Mouse (Mus musculus) brain, embryonic 14.5 days (tissue): Measurements from ENCODE around the gene Btaf1. TPM values are rescaled to one million over a fixed set of nuclear protein-coding genes. Genes with fewer than 3 reads are reported as not detected.

ENCODE experiments used
- DNase-seq: peaks from one replicate; pipeline ENCODE4 v3.0.0-alpha.2; 2011; ENCODE audit warnings: low read depth
- CTCF ChIP-seq: fragments of 200-500 bp; IDR thresholded peaks from 2 replicates; pipeline ENCODE4 v1.5.1; 2012; ENCODE audit warnings: inconsistent platforms, mild to moderate bottlenecking, moderate library complexity, borderline replicate concordance; ENCODE audit not compliant: insufficient read depth, insufficient read length; ENCODE audit errors: extremely low read depth
- POLR2A ChIP-seq: fragments of 200-500 bp; IDR thresholded peaks from 2 replicates; pipeline ENCODE4 v1.6.1; 2012; ENCODE audit warnings: mild to moderate bottlenecking, inconsistent platforms, borderline replicate concordance; ENCODE audit not compliant: poor library complexity, insufficient read depth, insufficient read length, severe bottlenecking; ENCODE audit errors: extremely low read depth
- polyA plus RNA-seq: library from polyadenylated mRNA; depleted of rRNA; stranded (reverse); fragments of >200 nt; gene quantifications from 2 replicates; pipeline ENCODE4 v1.2.3, GENCODE M21; 2012; rRNA removed

Btaf1 gene
- 12.4 and 15.6 TPM in 2 replicates for polyA plus RNA-seq

GRCm38 (mm10) chr19:36925671-36926552 is at the start of gene Btaf1:
Gene Btaf1 (plus strand): TSS chr19:36926079.
- peak; percentile 99 for DNase-seq
- peak; percentile 95 for TF ChIP-seq POLR2A
- TF ChIP-seq CTCF = no peak

- no peak for TF ChIP-seq CTCF
- TF ChIP-seq POLR2A = no peak
- no peak for DNase-seq
Observed at GRCm38 (mm10) chr19:36877329-36877728, 48.5 kb upstream of the Btaf1 start.

GRCm38 (mm10) chr19:36878743-36879495 is 47.0 kb upstream of the Btaf1 start:
- DNase-seq = peak; percentile 55
- no peak for TF ChIP-seq POLR2A
- TF ChIP-seq CTCF = no peak

- DNase-seq = peak; percentile 60
- TF ChIP-seq POLR2A = no peak
- peak; percentile 54; the same call in 1 of the 2 replicates for TF ChIP-seq CTCF
Observed at GRCm38 (mm10) chr19:36883119-36883518, 42.8 kb upstream of the Btaf1 start.

GRCm38 (mm10) chr19:36886316-36886715 is 39.6 kb upstream of the Btaf1 start:
- peak; percentile 55 for DNase-seq
- TF ChIP-seq CTCF = peak; percentile 64; the same call in 1 of the 2 replicates
- no peak for TF ChIP-seq POLR2A

GRCm38 (mm10) chr19:36887706-36888105 is 38.2 kb upstream of the Btaf1 start:
- no peak for DNase-seq
- no peak for TF ChIP-seq POLR2A
- no peak for TF ChIP-seq CTCF

DNA sequence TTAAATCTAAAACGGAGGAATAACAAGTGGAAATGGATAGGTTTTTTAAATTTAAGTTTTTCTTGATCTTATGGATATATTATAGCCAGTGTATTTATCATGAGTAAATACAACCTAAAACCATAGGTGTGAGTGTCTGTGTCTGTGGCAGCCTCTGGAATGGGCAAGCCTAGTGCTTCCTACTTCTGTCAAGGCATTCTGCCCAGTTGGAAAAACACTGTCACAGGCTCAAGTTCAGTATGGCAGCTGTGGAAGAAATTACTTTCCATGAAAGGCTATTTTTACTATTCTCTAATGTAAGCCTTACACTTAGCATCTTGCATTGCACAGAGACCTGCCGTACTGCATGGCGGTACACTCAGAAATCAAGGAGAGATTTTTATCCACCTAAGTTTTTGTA is 34.1 kb upstream of the Btaf1 start:
- TF ChIP-seq CTCF (no peak), POLR2A (no peak)
- DNase-seq = no peak

- peak; percentile 93 for DNase-seq
- TF ChIP-seq CTCF = no peak
- TF ChIP-seq POLR2A = no peak
Observed at GRCm38 (mm10) chr19:36896791-36897569, 28.9 kb upstream of the Btaf1 start.

- DNase-seq = peak; percentile 71
- TF ChIP-seq POLR2A (no peak), CTCF (peak; percentile 52; the same call in 1 of the 2 replicates)
Observed at GRCm38 (mm10) chr19:36897778-36898177, 28.1 kb upstream of the Btaf1 start.

DNA sequence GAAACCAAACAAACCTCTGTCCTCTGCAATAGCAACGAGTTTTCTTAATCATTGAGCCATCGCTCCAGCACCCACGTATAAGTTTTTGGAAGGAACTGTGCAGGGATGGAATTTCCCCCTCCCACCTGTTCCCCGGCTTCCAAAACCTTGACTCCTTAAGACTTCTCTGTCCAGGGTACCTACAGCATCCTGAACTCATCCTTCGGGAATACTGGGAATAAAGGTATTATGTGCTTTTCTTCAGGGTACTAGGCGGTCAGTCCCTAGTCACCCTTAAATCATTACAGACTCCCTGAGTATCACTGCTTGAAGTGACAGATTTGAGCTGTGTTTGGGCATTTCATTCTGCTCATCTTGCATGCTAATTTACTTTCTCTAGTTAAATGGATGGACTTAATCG is 22.5 kb upstream of the Btaf1 start:
- no peak for DNase-seq
- TF ChIP-seq CTCF (no peak), POLR2A (no peak)

GRCm38 (mm10) chr19:36904211-36905007 is 21.5 kb upstream of the Btaf1 start:
- TF ChIP-seq POLR2A = no peak
- no peak for TF ChIP-seq CTCF
- peak; percentile 95 for DNase-seq
